Mouse (Mus musculus): ENCODE results near the gene Rgcc. TPM values are rescaled to one million over a fixed set of nuclear protein-coding genes. Genes with fewer than 3 reads are reported as not detected.

Gene Rgcc
- 13.7 and 18.7 TPM in 2 replicates for polyA plus RNA-seq (2014; fragmentation: Nextera tagmentation; extraction: Ambion mirVana)

DNA sequence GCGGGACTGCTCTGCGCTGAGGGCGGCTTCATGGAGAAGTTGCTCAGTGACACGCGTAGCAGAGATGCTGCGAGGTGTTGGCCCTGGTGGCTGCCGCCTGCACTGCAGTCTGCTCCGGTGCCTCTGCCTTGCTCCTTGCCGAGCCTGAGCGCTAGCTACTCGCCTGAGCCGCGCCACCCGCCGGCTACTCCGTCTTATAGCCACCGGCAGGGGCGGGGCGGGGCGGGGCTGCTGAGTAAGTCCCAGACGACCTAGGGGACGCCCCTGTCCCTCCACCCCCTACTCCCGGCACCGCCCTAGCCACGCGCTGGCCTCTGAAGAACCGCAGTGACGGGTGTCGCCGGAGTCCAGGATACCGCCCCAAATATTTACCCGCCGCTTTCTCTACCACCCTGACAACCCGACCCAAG lies at the start of gene Rgcc:
Gene Rgcc (minus strand): TSS at position 180 of the 410 bp plus-strand sequence.
- H3K27ac ChIP-seq (ENCODE audit: low read depth, low read length) = no peak within 1 kb of the TSS
- DNase-seq (ENCODE audit: low spot score, missing footprints) (peak; percentile 99), ATAC-seq (ENCODE audit: low FRiP score) (peak; percentile 97)
- H3K9ac ChIP-seq (ENCODE audit: low read length) = peak within 1 kb of the TSS; percentile 58
- peaks cover 10% of the 10 kb centered on the region for H3K4me1 ChIP-seq (ENCODE audit: control insufficient read depth, insufficient read depth, low read length)
- H3K4me3 ChIP-seq (ENCODE audit: low read depth, low read length) = peak within 1 kb of the TSS; percentile 50
- H3K9me3 ChIP-seq (ENCODE audit: control insufficient read depth, low read length) = no peaks in the 10 kb centered on the region
- H3K27me3 ChIP-seq (ENCODE audit: control insufficient read depth, insufficient read depth, low read length) = peaks cover 20% of the 10 kb centered on the region
- H3K4me2 ChIP-seq = peak within 1 kb of the TSS; percentile 97
- WGBS = under 1% methylated on average over 34 of the region's 34 CpGs
- H3K36me3 ChIP-seq (ENCODE audit: control insufficient read depth, insufficient read depth, low read length) = no peaks in the 10 kb centered on the region

GRCm38 (mm10) chr14:79346384-79346783 lies 44.9 kb upstream of the Rgcc start:
- no peak for ATAC-seq (ENCODE audit: low FRiP score)
- H3K36me3 ChIP-seq (ENCODE audit: control insufficient read depth, insufficient read depth, low read length) = peaks cover 19% of the 10 kb centered on the region
- 90% methylated on average over 3 of the region's 3 CpGs for WGBS
- no peak overlapping the region for H3K4me3 ChIP-seq (ENCODE audit: low read depth, low read length)
- DNase-seq (ENCODE audit: low spot score, missing footprints) = no peak
- no peak overlapping the region for H3K9ac ChIP-seq (ENCODE audit: low read length)
- 0 out of 2 replicates have a peak, but pooled peaks cover 2% of the 10 kb centered on the region for H3K9me3 ChIP-seq (ENCODE audit: control insufficient read depth, low read length)
- no peak overlapping the region for H3K4me2 ChIP-seq
- H3K27me3 ChIP-seq (ENCODE audit: control insufficient read depth, insufficient read depth, low read length) = no peaks in the 10 kb centered on the region
- no peak overlapping the region for H3K27ac ChIP-seq (ENCODE audit: low read depth, low read length)
- no peaks in the 10 kb centered on the region for H3K4me1 ChIP-seq (ENCODE audit: control insufficient read depth, insufficient read depth, low read length)

DNA sequence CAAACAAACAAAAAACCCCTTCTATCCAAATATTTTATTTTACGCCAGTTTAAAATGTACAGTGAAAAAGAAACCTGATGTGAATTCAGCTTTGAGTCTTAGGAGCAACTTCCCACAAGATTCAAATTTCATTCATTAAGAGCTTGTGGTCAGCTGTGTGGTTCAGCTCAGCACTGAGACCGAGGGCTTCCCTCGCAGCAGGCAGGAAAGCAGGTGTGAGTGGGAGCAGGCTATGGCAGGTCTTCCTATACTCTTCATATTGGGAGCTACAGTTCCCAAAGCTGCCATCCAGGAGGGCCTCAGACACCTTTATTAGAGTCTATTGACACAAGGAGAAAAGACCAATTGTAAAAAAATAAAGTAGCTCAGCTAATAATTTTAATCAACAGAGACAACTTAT lies 34.2 kb upstream of the Rgcc start:
- H3K27ac ChIP-seq (ENCODE audit: low read depth, low read length) = no peak overlapping the region
- H3K9me3 ChIP-seq (ENCODE audit: control insufficient read depth, low read length) = no peaks in the 10 kb centered on the region
- no peaks in the 10 kb centered on the region for H3K27me3 ChIP-seq (ENCODE audit: control insufficient read depth, insufficient read depth, low read length)
- WGBS = 94% methylated on average over 3 of the region's 3 CpGs
- DNase-seq (ENCODE audit: low spot score, missing footprints) (no peak), ATAC-seq (ENCODE audit: low FRiP score) (no peak)
- no peaks in the 10 kb centered on the region for H3K4me1 ChIP-seq (ENCODE audit: control insufficient read depth, insufficient read depth, low read length)
- no peak overlapping the region for H3K4me2 ChIP-seq
- no peak overlapping the region for H3K4me3 ChIP-seq (ENCODE audit: low read depth, low read length)
- H3K9ac ChIP-seq (ENCODE audit: low read length) = no peak overlapping the region
- H3K36me3 ChIP-seq (ENCODE audit: control insufficient read depth, insufficient read depth, low read length) = peaks cover 12% of the 10 kb centered on the region; the same call in 1 of the 2 replicates

GRCm38 (mm10) chr14:79331936-79332335 lies 30.5 kb upstream of the Rgcc start:
- DNase-seq (ENCODE audit: low spot score, missing footprints) = no peak
- Histone ChIP-seq H3K27ac (ENCODE audit: low read depth, low read length) (no peak overlapping the region), H3K4me2 (no peak overlapping the region), H3K9me3 (ENCODE audit: control insufficient read depth, low read length) (no peaks in the 10 kb centered on the region), H3K4me1 (ENCODE audit: control insufficient read depth, insufficient read depth, low read length) (no peaks in the 10 kb centered on the region), H3K27me3 (ENCODE audit: control insufficient read depth, insufficient read depth, low read length) (no peaks in the 10 kb centered on the region), H3K9ac (ENCODE audit: low read length) (no peak overlapping the region), H3K4me3 (ENCODE audit: low read depth, low read length) (no peak overlapping the region), H3K36me3 (ENCODE audit: control insufficient read depth, insufficient read depth, low read length) (peaks cover 9% of the 10 kb centered on the region; the same call in 1 of the 2 replicates)
- ATAC-seq (ENCODE audit: low FRiP score) = no peak
- 70% methylated on average over 7 of the region's 7 CpGs for WGBS

DNA sequence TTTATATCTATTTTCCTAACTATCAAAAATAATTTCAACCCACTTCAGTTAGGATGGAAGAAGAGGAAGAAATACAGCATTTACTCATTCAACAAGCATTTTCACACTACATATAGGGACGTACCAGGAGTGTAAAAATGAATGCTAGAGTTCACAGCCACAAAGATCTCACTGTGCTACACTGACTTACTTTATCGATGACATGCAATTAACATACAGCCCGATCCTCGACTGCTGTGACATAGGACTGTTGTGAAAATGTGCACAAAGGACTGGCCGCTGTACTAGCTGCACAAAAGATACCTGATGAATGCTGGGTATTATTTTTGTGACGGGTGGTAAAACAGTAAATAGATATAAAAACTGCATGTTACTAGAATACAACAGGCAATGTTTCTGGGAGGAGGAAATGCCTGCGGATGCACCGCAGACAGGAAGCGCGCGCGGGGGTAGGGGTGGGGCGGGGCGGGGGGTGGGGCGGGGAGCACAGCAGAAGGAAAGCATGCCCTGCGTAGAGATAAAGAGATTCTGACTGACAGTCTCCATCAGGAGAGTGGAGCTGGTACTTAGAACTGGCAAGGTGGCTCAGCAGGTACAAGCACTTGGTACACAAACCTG lies 29.6 kb upstream of the Rgcc start:
- Histone ChIP-seq H3K27me3 (ENCODE audit: control insufficient read depth, insufficient read depth, low read length) (no peaks in the 10 kb centered on the region), H3K36me3 (ENCODE audit: control insufficient read depth, insufficient read depth, low read length) (peaks cover 6% of the 10 kb centered on the region; the same call in 1 of the 2 replicates), H3K9me3 (ENCODE audit: control insufficient read depth, low read length) (no peaks in the 10 kb centered on the region), H3K4me1 (ENCODE audit: control insufficient read depth, insufficient read depth, low read length) (no peaks in the 10 kb centered on the region), H3K4me3 (ENCODE audit: low read depth, low read length) (no peak overlapping the region), H3K4me2 (no peak overlapping the region), H3K27ac (ENCODE audit: low read depth, low read length) (no peak overlapping the region), H3K9ac (ENCODE audit: low read length) (no peak overlapping the region)
- DNase-seq (ENCODE audit: low spot score, missing footprints) (no peak), ATAC-seq (ENCODE audit: low FRiP score) (no peak)
- WGBS = 64% methylated on average over 16 of the region's 16 CpGs

DNA sequence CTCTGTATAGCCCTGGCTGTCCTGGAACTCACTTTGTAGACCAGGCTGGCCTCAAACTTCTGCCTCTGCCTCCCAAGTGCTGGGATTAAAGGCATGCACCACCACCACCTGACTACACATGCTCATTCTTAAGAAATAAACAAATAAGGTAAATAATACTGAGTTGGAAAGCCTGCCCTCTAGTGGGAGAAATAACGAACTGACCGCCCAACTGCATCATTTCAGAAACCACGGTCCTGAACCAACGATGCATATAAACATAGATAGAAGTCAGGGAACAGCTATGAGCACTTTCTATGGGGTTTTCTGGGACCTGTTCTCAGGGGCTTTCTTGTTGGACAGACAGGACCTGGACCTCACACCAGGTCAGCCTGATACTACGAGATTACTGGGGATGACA lies 25.6 kb upstream of the Rgcc start:
- DNase-seq (ENCODE audit: low spot score, missing footprints) = peak; percentile 89
- Histone ChIP-seq H3K9me3 (ENCODE audit: control insufficient read depth, low read length) (no peaks in the 10 kb centered on the region), H3K27ac (ENCODE audit: low read depth, low read length) (no peak overlapping the region), H3K36me3 (ENCODE audit: control insufficient read depth, insufficient read depth, low read length) (no peaks in the 10 kb centered on the region), H3K4me3 (ENCODE audit: low read depth, low read length) (no peak overlapping the region), H3K27me3 (ENCODE audit: control insufficient read depth, insufficient read depth, low read length) (no peaks in the 10 kb centered on the region), H3K4me1 (ENCODE audit: control insufficient read depth, insufficient read depth, low read length) (no peaks in the 10 kb centered on the region), H3K4me2 (no peak overlapping the region), H3K9ac (ENCODE audit: low read length) (no peak overlapping the region)
- 32% methylated on average over 5 of the region's 5 CpGs for WGBS
- no peak for ATAC-seq (ENCODE audit: low FRiP score)

DNA sequence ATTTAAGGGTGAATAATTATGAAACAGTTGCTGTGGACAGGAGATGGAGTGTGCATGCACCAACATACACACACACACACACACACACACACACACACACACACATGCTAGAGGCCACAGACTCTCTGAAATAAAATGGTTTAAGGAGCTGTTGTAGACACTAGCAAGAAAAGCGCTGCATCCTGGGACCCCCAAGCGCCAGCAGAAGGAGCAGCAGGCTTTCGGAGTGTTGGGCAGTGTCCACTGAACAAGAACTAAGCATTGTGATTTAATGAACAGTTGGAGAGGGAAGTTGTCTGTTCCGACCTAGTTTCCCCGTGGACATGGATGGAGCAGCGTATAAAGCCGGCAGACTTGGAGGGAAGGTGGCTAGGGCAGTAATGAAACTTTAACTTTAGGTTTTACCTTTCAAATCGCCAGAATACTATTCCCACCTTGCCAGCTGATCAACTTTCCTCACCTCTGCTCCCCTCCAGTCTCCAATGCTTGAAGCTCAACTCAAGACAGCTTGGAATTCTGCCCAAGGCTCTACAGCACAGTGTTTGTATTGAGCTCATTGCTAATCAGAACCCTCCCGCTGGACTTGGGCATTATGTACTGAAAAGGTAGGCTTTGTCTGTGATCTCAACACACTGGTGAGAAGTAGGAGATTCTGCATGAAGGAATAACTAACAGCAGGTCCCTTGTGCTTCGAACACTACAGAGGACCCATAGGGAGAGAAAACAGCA lies 22.8 kb upstream of the Rgcc start:
- H3K9ac ChIP-seq (ENCODE audit: low read length) = no peak overlapping the region
- H3K36me3 ChIP-seq (ENCODE audit: control insufficient read depth, insufficient read depth, low read length) = no peaks in the 10 kb centered on the region
- H3K4me1 ChIP-seq (ENCODE audit: control insufficient read depth, insufficient read depth, low read length) = no peaks in the 10 kb centered on the region
- no peaks in the 10 kb centered on the region for H3K9me3 ChIP-seq (ENCODE audit: control insufficient read depth, low read length)
- no peak overlapping the region for H3K4me3 ChIP-seq (ENCODE audit: low read depth, low read length)
- no peak for ATAC-seq (ENCODE audit: low FRiP score)
- no peak overlapping the region for H3K27ac ChIP-seq (ENCODE audit: low read depth, low read length)
- DNase-seq (ENCODE audit: low spot score, missing footprints) = no peak
- H3K27me3 ChIP-seq (ENCODE audit: control insufficient read depth, insufficient read depth, low read length) = no peaks in the 10 kb centered on the region
- WGBS = 84% methylated on average over 10 of the region's 10 CpGs
- H3K4me2 ChIP-seq = no peak overlapping the region

GRCm38 (mm10) chr14:79321881-79322280 lies 20.4 kb upstream of the Rgcc start:
- Histone ChIP-seq H3K9me3 (ENCODE audit: control insufficient read depth, low read length) (no peaks in the 10 kb centered on the region), H3K4me3 (ENCODE audit: low read depth, low read length) (no peak overlapping the region), H3K9ac (ENCODE audit: low read length) (no peak overlapping the region), H3K27me3 (ENCODE audit: control insufficient read depth, insufficient read depth, low read length) (no peaks in the 10 kb centered on the region), H3K4me1 (ENCODE audit: control insufficient read depth, insufficient read depth, low read length) (no peaks in the 10 kb centered on the region), H3K36me3 (ENCODE audit: control insufficient read depth, insufficient read depth, low read length) (no peaks in the 10 kb centered on the region), H3K27ac (ENCODE audit: low read depth, low read length) (no peak overlapping the region), H3K4me2 (no peak overlapping the region)
- DNase-seq (ENCODE audit: low spot score, missing footprints) (no peak), ATAC-seq (ENCODE audit: low FRiP score) (no peak)
- 89% methylated on average over 5 of the region's 5 CpGs for WGBS

DNA sequence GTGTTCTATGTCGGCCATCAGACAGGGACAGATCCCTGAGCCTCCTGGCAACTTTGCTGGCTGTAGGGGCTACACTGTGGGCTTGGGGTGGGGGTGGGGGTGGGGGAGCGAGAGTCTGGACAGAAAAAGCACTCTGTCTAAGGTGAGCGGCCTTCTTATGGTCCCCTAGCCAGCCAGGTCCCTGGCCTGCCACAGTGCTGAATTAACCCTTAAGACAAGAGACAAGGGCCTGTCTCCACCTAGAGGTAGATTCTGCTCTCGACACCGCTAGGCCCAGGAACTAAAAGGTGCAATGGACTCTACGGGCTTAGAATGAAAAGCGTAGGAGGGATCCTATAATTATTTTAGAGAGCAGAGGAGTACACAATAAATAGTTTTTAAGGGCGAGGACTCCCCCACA lies 19.7 kb upstream of the Rgcc start:
- Histone ChIP-seq H3K36me3 (ENCODE audit: control insufficient read depth, insufficient read depth, low read length) (no peaks in the 10 kb centered on the region), H3K27ac (ENCODE audit: low read depth, low read length) (no peak overlapping the region), H3K9ac (ENCODE audit: low read length) (no peak overlapping the region), H3K27me3 (ENCODE audit: control insufficient read depth, insufficient read depth, low read length) (no peaks in the 10 kb centered on the region), H3K4me3 (ENCODE audit: low read depth, low read length) (no peak overlapping the region), H3K4me1 (ENCODE audit: control insufficient read depth, insufficient read depth, low read length) (no peaks in the 10 kb centered on the region), H3K9me3 (ENCODE audit: control insufficient read depth, low read length) (no peaks in the 10 kb centered on the region), H3K4me2 (no peak overlapping the region)
- WGBS = 27% methylated on average over 8 of the region's 8 CpGs
- ATAC-seq (ENCODE audit: low FRiP score) (peak; percentile 57), DNase-seq (ENCODE audit: low spot score, missing footprints) (no peak)
